Mouse (Mus musculus): ENCODE results near the gene Gucd1.

DNA sequence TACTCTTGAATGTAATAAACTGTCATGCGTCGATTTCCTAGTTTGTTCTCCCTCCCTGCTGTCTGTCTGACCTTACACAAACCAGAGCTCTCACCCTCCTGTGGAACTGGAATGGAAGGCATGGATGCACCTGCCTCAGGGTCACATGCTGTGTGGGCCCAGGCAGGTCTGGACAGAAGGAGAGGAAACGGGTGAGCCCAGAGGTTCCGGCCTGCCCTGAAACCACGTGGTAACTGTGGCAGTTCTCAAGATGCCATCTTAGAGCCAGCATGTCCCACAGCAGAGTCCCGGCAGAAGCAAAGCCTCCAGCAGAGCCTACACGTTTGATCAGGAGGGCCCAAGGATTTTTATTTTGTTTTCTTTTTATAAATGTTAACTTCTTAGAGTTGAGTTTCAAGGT lies 205.4 kb downstream of the Gucd1 start:
- TF ChIP-seq POLR2A (IDR thresholded peaks at IDR 0.05; ENCODE audit: borderline replicate concordance, low read depth, low read length) (no peak), CTCF (IDR thresholded peaks at IDR 0.05; ENCODE audit: low read depth, low read length) (no peak)
